Mouse (Mus musculus): ENCODE data around the gene Hist1h2bh.
A peak's percentile ranks its signal among the peaks of the same experiment; 100 is the strongest.

GRCm38 (mm10) chr13:23517603-23518294 lies 25.4 kb downstream of the Hist1h2bh start:
- TF ChIP-seq EP300 (IDR thresholded peaks at IDR 0.05), result peak; percentile 28; the same call in 1 of the 2 replicates
- no peak for TF ChIP-seq CTCF (IDR thresholded peaks at IDR 0.05)

All from lung, postnatal 0 days (tissue).